Mouse (Mus musculus) lung, postnatal 0 days (tissue): ENCODE measurements around the gene Mcm2.

Source experiments
- CTCF ChIP-seq: IDR thresholded peaks from 2 replicates; pipeline ENCODE4 v1.5.1; 2016; ENCODE audit warnings: antibody characterized with exemption, mild to moderate bottlenecking
- EP300 ChIP-seq: IDR thresholded peaks from 2 replicates; pipeline ENCODE4 v1.6.1; 2016; ENCODE audit warnings: antibody characterized with exemption, mild to moderate bottlenecking, control low read depth

- TF ChIP-seq CTCF (no peak), EP300 (no peak)
These were observed 14.9 kb upstream of the Mcm2 start for GRCm38 (mm10) chr6:88913440-88913839.
